Mouse (Mus musculus): ENCODE data around the gene Mcpt4. TPM values are rescaled to one million over a fixed set of nuclear protein-coding genes. Genes with fewer than 3 reads are reported as not detected.
"Not testable (repeated sequence)": the region's sequence is repeated elsewhere in the genome, so short reads cannot be mapped to it uniquely, and the experiment has no call there.

Gene Mcpt4
- total RNA-seq (2012; rRNA removed) (not detected in 2 replicates), total RNA-seq (2014; rRNA removed) (not detected in 2 replicates), polyA plus RNA-seq (2012; ENCODE audit: insufficient read length, low read depth) (not detected in 2 replicates)

- H3K27ac ChIP-seq (ENCODE audit: insufficient read depth, low read depth); dilution Hi-C loops (cut with MboI; ENCODE audit: extremely low pct_ligation_motif_present, extremely low pct_unique_long_range_greater_than_20kb, low sequenced_read_pairs); in situ Hi-C loops (cut with MboI; ENCODE audit: low pct_ligation_motif_present, low pct_unique_long_range_greater_than_20kb, low sequenced_read_pairs): not testable (repeated sequence)
These were observed at the start of gene Mcpt4 for GRCm38 (mm10) chr14:56062213-56062612. Gene Mcpt4 (minus strand): TSS chr14:56062313.

DNA sequence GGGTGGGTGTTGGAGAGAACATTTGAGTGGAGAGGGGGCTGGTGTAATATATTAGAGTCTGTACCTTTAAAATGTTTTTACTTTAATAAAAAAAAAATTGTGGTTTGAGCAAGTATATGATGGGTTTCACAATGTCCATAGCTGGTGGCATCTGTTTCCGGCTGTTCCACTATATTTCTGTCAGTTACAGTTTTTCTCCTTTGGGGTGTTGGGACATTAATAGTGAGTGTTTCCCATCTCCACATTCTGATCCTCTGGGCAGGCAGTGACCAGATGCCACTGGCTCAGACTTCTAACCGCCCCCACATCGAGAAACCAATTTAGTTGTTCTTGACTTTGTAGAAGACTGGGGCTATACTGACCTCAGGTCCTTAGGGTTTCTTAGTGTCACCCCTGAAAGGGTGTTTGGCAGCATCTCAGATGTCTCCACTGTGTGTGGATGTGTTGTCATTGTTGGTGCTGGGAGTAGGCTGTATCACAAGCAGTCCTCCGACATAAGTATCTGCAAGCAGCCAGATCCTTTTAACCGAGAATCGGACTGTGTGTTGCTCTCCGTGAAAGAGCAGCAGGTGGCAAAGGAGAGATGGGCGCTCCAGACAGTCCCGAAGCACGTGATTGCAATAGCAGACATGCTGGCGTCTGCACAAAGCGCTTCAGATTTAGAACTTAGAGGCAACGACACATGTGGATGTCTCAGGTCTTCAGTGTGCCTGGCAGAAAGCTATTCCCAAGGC lies 43.5 kb upstream of the Mcpt4 start:
- DNase-seq (ENCODE audit: extremely low read depth) = no peak
- Histone ChIP-seq H3K4me3 (replicated peaks in 1 of 3; ENCODE audit: low read depth in 2 of 3, low read length in 2 of 3, poor library complexity in 1 of 3) (no peak overlapping the region), H3K9ac (ENCODE audit: insufficient read depth, low read depth) (no peak overlapping the region), H3K9me3 (replicated peaks; ENCODE audit: low read length) (no peaks in the 10 kb centered on the region), H3K4me2 (ENCODE audit: insufficient read depth, low read depth, poor library complexity, severe bottlenecking) (no peak overlapping the region), H3K4me1 (ENCODE audit: control insufficient read depth in 1 of 2, insufficient read depth in 2 of 2) (peaks cover 0 to 3% of the 10 kb centered on the region in 2 experiments; a peak in 1 of 4 replicates), H3K79me2 (replicated peaks; ENCODE audit: control insufficient read depth, extremely low read depth, insufficient read depth, poor library complexity, severe bottlenecking) (no peaks in the 10 kb centered on the region), H3K36me3 (replicated peaks in 1 of 2; ENCODE audit: control insufficient read depth in 1 of 2, insufficient read depth in 1 of 2, low read length in 1 of 2) (no peaks in the 10 kb centered on the region), H3K27ac (ENCODE audit: insufficient read depth, low read depth) (no peak overlapping the region), H3K27me3 (replicated peaks) (peaks cover 5% of the 10 kb centered on the region)
- in situ Hi-C loops (cut with MboI; ENCODE audit: low pct_ligation_motif_present, low pct_unique_long_range_greater_than_20kb, low sequenced_read_pairs) (no loop called here), dilution Hi-C loops (cut with MboI; ENCODE audit: extremely low pct_ligation_motif_present, extremely low pct_unique_long_range_greater_than_20kb, low sequenced_read_pairs) (no loop called here)
- TF ChIP-seq UBTF (IDR thresholded peaks at IDR 0.05; ENCODE audit: low read depth, low read length) (no peak), ZC3H11A (IDR thresholded peaks at IDR 0.05; ENCODE audit: low read depth, low read length) (no peak), CHD2 (IDR thresholded peaks at IDR 0.05; ENCODE audit: low read length) (no peak), ELF1 (IDR thresholded peaks at IDR 0.05; ENCODE audit: low read depth, low read length) (no peak), JUND (conservative IDR thresholded peaks at IDR 0.05; ENCODE audit: low read depth, low read length) (no peak), PAX5 (IDR thresholded peaks at IDR 0.05; ENCODE audit: low read length) (no peak), NRF1 (IDR thresholded peaks at IDR 0.05; ENCODE audit: low read depth, low read length) (no peak), MAX (IDR thresholded peaks at IDR 0.05; ENCODE audit: low read length) (no peak), ZMIZ1 (IDR thresholded peaks at IDR 0.05; ENCODE audit: low read depth, low read length) (no peak), CTCF (conservative IDR thresholded peaks at IDR 0.05 in 1 of 2, IDR thresholded peaks at IDR 0.05 in 1 of 2; ENCODE audit: low read depth in 2 of 2, low read length in 2 of 2) (no peak), MYC (IDR thresholded peaks at IDR 0.05; ENCODE audit: low read depth, low read length) (no peak), RAD21 (IDR thresholded peaks at IDR 0.05; ENCODE audit: low read depth, low read length) (no peak), EP300 (IDR thresholded peaks at IDR 0.05; ENCODE audit: low read length) (no peak), BHLHE40 (IDR thresholded peaks at IDR 0.05; ENCODE audit: low read depth, low read length) (no peak), RCOR1 (conservative IDR thresholded peaks at IDR 0.05; ENCODE audit: low read depth, low read length) (no peak), SMC3 (IDR thresholded peaks at IDR 0.05; ENCODE audit: low read depth, low read length) (no peak), TCF12 (IDR thresholded peaks at IDR 0.05; ENCODE audit: low read depth, low read length) (no peak), ZKSCAN1 (IDR thresholded peaks at IDR 0.05; ENCODE audit: borderline replicate concordance, low read depth, low read length) (no peak), ZNF384 (IDR thresholded peaks at IDR 0.05; ENCODE audit: low read depth, low read length) (no peak)

More at GRCm38 (mm10) chr14:56062213-56062612, at the start of gene Mcpt4:
- H3K27me3 ChIP-seq (replicated peaks); H3K4me2 ChIP-seq (ENCODE audit: insufficient read depth, low read depth, poor library complexity, severe bottlenecking); H3K79me2 ChIP-seq (replicated peaks; ENCODE audit: control insufficient read depth, extremely low read depth, insufficient read depth, poor library complexity, severe bottlenecking); H3K4me3 ChIP-seq (replicated peaks in 1 of 3; ENCODE audit: low read depth in 2 of 3, low read length in 2 of 3, poor library complexity in 1 of 3); H3K9ac ChIP-seq (ENCODE audit: insufficient read depth, low read depth); H3K4me1 ChIP-seq (ENCODE audit: control insufficient read depth in 1 of 2, insufficient read depth in 2 of 2); H3K36me3 ChIP-seq (replicated peaks in 1 of 2; ENCODE audit: control insufficient read depth in 1 of 2, insufficient read depth in 1 of 2, low read length in 1 of 2); H3K9me3 ChIP-seq (replicated peaks; ENCODE audit: low read length); DNase-seq (ENCODE audit: extremely low read depth): not testable (repeated sequence)
